In genomic region chr5:35138183-35138611, GRCm38 (mm10) we compare ENCODE assay signal across 8 mouse cellular contexts. TPM values are rescaled to one million over a fixed set of nuclear protein-coding genes. Genes with fewer than 3 reads are reported as not detected.
A peak's percentile ranks its signal among the peaks of the same experiment; 100 is the strongest.
DNase-seq lines count a peak whose midpoint lies in the region; ATAC-seq and TF ChIP-seq lines count a peak whose summit lies in the region.
"Had no signal": no experiment of that assay in that cellular context is flagged by ENCODE, and none has a peak within 500 bp of the region (broad histone marks: within the 10 kb centered on the region; RNA-seq: fewer than 3 reads in every experiment).

No protein-coding gene starts in this region.

- H3K4me3 ChIP-seq in forebrain, postnatal 0 days (ENCODE audit: low read depth, low read length): no peak overlapping the region
- no peak overlapping the region for H3K4me3 ChIP-seq in gastrocnemius, adult 2 months
- H3K4me3 ChIP-seq: myocyte had no signal

- intact Hi-C loops in left cerebral cortex, postnatal 36 days (cut with DNase I): no loop called here
- intact Hi-C loops in gastrocnemius, adult 2 months (cut with DNase I): loop anchor here (10.0 kb wide), 1 partner anchor 153 kb away; no protein-coding TSS in a partner anchor

- DNase-seq in right cerebral cortex, adult 18-20 months: peak; percentile 78
- DNase-seq in right cerebral cortex, postnatal 14 days: no peak
- DNase-seq in forebrain, postnatal 0 days: peak; percentile 87
- peak; percentile 75 to 77 for DNase-seq in left cerebral cortex, postnatal 36 days (ENCODE audit: low spot score in 2 of 2)
- DNase-seq in testis, postnatal 14 days (ENCODE audit: low spot score): peak; percentile 78
- no peak for DNase-seq in gastrocnemius, adult 2 months

- peak overlapping the region; percentile 83 for H3K27ac ChIP-seq in forebrain, postnatal 0 days (ENCODE audit: low read depth, low read length)
- H3K27ac ChIP-seq in gastrocnemius, adult 2 months: no peak overlapping the region

- 0 out of 2 replicates have a peak overlapping the region, but pooled peaks have one; percentile 1 for H3K4me2 ChIP-seq in forebrain, postnatal 0 days (ENCODE audit: low read depth)

- WGBS in forebrain, postnatal 0 days: 31% methylated on average over 11 of the region's 11 CpGs

- TF ChIP-seq CTCF in forebrain, postnatal 0 days (IDR thresholded peaks at IDR 0.05; ENCODE audit: low read depth): no peak
- no peak for TF ChIP-seq CTCF in gastrocnemius, adult 2 months (IDR thresholded peaks at IDR 0.05)

- peak; percentile 68 for ATAC-seq in forebrain, postnatal 0 days
- ATAC-seq in megakaryocyte, adult 5-6 weeks (ENCODE audit: poor library complexity, severe bottlenecking): no peak

- H3K27me3 ChIP-seq in forebrain, postnatal 0 days (ENCODE audit: insufficient read depth, low read length): no peaks in the 10 kb centered on the region

- no peak overlapping the region for H3K9ac ChIP-seq in forebrain, postnatal 0 days

- H3K36me3 ChIP-seq in forebrain, postnatal 0 days (ENCODE audit: insufficient read depth): no peaks in the 10 kb centered on the region

- H3K9me3 ChIP-seq in forebrain, postnatal 0 days (ENCODE audit: low read length): no peaks in the 10 kb centered on the region

- H3K4me1 ChIP-seq in forebrain, postnatal 0 days (ENCODE audit: insufficient read depth): peaks cover 22% of the 10 kb centered on the region

RNA-seq across cellular contexts. Expression of gene Lrpap1, which starts 32.6 kb away (rescaled TPM):
- 96.6 and 99.3 TPM in 2 replicates for total RNA-seq in forebrain, postnatal 0 days (2014; rRNA removed)
- polyA plus RNA-seq in forebrain, postnatal 0 days (2015; fragmentation: Nextera tagmentation; extraction: Ambion mirVana): 137 and 150 TPM in 2 replicates
- 100 to 1,000 TPM; 139 to 153 TPM for total RNA-seq in left cerebral cortex, postnatal 36 days (2021)
- 50.6 and 60.4 TPM in 2 replicates for total RNA-seq in megakaryocyte, adult 5-6 weeks (2015)
- total RNA-seq in megakaryocyte, adult 5-6 weeks (2017): 85.1 and 110 TPM in 2 replicates
- total RNA-seq in gastrocnemius, adult 2 months (2021): 10 to 100 TPM; 28.2 to 30.2 TPM

Comparison
In these comparisons a context has a peak if more than half of its experiments do, and no peak if none do; other contexts are left out.
1. DNase-seq: peak in right cerebral cortex, adult 18-20 months (single experiment), forebrain, postnatal 0 days (single experiment), left cerebral cortex, postnatal 36 days (2 of 2) and testis, postnatal 14 days (single experiment); none in right cerebral cortex, postnatal 14 days (single experiment) and gastrocnemius, adult 2 months (single experiment).